Mouse (Mus musculus) liver, adult 2 months (tissue): ENCODE measurements around the gene Cwc22.

Source experiments
- CTCF ChIP-seq: fragments of 200-500 bp; IDR thresholded peaks from 2 replicates; pipeline ENCODE4 v1.5.1; 2011; ENCODE audit warnings: low read depth, low read length, control low read depth
- POLR2A ChIP-seq: fragments of 200-500 bp; IDR thresholded peaks from 2 replicates; pipeline ENCODE4 v1.6.1; 2011; ENCODE audit warnings: low read length, control low read depth; ENCODE audit not compliant: insufficient read depth; ENCODE audit errors: extremely low read depth

GRCm38 (mm10) chr2:77838688-77839087 lies 107.5 kb downstream of the Cwc22 start:
- TF ChIP-seq CTCF (no peak), POLR2A (no peak)
